Mouse (Mus musculus) layer of hippocampus, adult 8-10 months (tissue): ENCODE measurements around the gene Hist1h1a. TPM values are rescaled to one million over a fixed set of nuclear protein-coding genes. Genes with fewer than 3 reads are reported as not detected.
"Not testable (repeated sequence)": the region's sequence is repeated elsewhere in the genome, so short reads cannot be mapped to it uniquely, and the experiment has no call there.

Source experiments
- DNase-seq, 2 experiments: peaks; one replicate each; pipeline ENCODE4 v3.0.0; 2022; ENCODE audit warnings: low spot score in 2 of 2
- total RNA-seq, 4 experiments: library from RNA; stranded (reverse); gene quantifications; 2 replicates each; pipeline ENCODE4 v1.2.4; 2022

The Hist1h1a gene
- 10 to 100 TPM; 12.6 to 19.3 (median 16.9) TPM for total RNA-seq

- DNase-seq: peak; percentile 72 to 82
These were observed at the start of gene Hist1h1a for GRCm38 (mm10) chr13:23763586-23764323. Gene Hist1h1a, plus strand, starts transcription at chr13:23763666.

- DNase-seq: no peak
These were observed 47.0 kb upstream of the Hist1h1a start for GRCm38 (mm10) chr13:23716261-23717042.

GRCm38 (mm10) chr13:23717176-23717575, 46.3 kb upstream of the Hist1h1a start:
- DNase-seq: no peak

DNA sequence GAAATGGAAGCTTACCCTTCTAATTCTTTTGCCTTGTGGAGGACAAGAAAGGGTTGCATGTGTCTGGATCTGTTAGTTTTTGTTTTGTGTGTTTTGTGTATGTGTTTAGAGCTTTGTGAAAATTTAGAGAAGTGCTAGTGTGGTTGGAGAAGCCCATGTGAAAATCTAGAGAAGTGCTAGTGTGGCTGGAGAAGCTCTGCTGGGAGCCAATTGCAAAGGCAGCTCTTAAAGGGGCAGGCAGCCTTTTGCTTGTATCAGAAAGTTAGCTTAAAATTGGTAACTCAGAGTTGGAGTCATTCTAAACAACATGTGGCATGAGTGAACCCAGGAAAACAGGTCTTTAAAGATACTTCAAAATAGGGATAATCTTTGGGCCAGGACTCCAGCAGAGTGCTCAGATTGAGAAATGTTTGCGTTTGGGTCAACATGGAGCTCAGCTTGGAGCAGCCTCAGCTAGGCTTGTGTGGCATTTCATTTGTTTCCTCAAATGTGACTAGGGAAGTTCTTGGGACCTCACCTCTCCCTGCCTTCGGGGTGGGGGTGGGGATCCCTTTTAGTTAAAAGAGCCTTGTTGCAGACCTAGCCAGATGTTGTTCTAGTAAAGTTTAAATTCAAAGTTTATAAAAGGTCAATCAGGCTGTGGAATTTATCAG, 45.7 kb upstream of the Hist1h1a start:
- not testable (repeated sequence) for DNase-seq

GRCm38 (mm10) chr13:23724239-23724638, 39.2 kb upstream of the Hist1h1a start:
- DNase-seq: no peak

- no peak for DNase-seq
These were observed 38.3 kb upstream of the Hist1h1a start for GRCm38 (mm10) chr13:23725213-23725612.

DNA sequence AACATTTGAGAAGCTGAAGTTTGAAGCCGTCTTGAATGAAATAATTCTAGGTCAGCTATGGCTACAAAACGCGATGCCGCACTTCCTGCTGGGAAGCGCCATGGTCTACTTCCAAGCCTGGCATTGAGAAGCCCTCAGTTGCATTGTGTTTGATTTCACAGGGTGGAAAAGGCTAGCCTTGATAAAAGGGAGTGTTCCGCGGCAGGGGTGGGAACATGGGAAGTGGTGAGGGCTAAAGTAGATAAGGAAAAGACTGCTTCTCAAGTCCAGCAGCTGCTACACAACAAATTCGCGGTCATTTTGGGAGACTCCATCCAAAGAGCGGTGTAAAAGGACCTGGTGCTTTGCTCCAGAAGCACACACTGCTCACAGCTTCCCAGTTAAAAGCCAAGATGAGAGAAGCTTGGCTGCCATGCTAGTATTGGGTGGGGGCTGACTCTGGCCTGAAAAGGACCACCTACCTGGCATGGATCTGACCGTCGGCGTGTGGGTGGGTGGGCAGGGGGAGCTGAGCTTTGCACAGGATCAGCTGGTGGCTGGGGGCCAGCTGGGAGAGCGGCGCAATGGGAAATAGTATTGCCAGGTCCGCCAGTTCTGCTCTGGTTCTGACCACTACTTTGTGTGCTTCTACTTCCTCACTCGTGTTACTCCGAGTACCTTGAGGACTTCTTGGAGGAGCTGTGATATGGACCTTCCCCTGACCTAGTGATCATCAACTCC, 34.8 kb upstream of the Hist1h1a start:
- DNase-seq: no peak

GRCm38 (mm10) chr13:23729192-23729525, 34.3 kb upstream of the Hist1h1a start:
- peak in 1 of 2 experiments; percentile 4 for DNase-seq

GRCm38 (mm10) chr13:23729706-23730105, 33.8 kb upstream of the Hist1h1a start:
- peak in 1 of 2 experiments; percentile 1 for DNase-seq

DNA sequence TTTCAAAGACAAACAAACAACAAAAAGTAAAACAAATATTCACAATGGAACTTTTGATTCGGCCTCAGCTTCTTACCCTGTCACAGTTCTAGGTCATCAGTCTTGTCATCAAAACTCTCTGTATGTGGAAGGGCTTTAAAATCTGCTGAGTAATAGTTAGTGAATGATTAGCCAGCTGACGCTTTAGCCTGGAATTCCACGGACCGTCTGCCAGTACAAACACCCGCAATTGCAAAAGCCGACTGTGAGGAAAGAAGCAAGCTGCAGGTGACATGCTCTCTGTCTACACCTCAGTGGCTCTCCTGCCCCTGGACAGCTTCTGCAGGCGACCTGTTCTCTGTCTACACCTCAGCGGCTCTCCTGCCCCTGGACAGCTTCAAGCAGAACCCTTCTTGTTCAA, 33.0 kb upstream of the Hist1h1a start:
- DNase-seq: no peak

DNA sequence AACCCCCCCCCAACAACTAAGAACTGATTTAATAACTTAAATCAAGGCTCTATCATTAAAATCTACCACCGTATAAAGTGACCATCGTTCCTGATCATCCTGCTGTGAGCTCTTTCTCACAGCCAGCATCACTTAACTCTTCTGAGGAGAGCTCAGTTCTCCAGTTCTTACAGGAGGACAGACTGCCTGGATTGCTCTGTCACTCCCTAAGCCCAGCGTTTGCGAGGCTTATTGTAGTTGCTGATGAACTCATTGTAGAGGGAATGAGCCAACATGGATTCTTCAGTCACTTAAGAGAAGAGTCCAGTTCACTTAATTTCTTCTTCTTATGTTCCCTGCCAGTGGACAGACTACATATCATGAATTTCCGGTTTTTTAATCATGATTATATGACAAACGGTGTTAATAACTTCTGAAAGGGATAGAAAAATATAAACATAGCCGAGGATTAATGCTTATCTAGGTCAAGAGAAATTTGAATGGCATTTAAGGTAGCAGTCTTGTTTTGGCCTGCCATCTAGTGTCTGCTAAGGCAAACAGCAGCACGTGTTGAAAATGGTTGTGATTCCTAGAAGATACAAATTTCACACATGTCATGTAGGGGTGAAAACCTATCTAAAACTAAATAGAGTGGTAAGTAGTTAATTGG, 31.2 kb upstream of the Hist1h1a start:
- no peak for DNase-seq

DNA sequence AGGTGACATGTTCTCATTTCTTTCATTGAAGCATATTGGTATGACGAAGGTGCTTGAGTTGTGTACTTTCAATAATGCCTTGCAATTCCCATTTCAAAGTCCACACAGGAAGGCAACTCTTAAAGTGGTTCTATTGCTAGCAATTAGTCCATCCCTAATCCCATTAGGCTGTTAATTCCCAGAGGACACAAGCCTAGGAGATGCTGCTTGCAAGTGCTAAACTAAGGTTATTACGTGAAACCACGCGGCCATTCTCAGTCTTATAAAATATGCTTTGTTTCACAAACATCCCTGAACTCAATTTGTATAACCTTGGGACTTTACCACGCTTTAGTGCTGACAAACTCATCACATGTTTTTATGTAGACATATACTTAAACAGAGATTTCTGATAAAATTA, 26.4 kb upstream of the Hist1h1a start:
- no peak for DNase-seq

DNA sequence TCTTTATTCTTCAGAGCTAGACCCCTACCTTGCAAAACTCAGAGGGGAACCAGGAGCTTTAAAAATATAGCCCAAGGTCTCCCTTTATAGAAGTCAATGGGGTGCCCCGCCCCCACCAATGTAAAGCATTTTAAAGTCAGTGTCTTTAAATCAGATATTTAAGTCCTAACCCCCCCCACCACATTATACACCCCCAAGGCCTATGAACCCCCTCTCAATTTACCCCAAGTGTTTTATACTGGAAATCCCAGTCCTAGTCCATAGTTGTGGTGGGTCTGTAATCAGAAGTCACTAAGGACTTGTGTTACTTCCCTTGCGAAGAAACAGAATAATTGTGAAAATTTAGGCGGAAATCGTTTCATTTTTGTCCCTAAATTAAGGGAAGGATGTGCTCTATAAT, 25.4 kb upstream of the Hist1h1a start:
- DNase-seq: no peak

GRCm38 (mm10) chr13:23738677-23739068, 24.8 kb upstream of the Hist1h1a start, which contains the start of gene Hist1h1c:
Gene Hist1h1c, plus strand, starts transcription at chr13:23738808.
- DNase-seq: peak; percentile 76 to 85

DNA sequence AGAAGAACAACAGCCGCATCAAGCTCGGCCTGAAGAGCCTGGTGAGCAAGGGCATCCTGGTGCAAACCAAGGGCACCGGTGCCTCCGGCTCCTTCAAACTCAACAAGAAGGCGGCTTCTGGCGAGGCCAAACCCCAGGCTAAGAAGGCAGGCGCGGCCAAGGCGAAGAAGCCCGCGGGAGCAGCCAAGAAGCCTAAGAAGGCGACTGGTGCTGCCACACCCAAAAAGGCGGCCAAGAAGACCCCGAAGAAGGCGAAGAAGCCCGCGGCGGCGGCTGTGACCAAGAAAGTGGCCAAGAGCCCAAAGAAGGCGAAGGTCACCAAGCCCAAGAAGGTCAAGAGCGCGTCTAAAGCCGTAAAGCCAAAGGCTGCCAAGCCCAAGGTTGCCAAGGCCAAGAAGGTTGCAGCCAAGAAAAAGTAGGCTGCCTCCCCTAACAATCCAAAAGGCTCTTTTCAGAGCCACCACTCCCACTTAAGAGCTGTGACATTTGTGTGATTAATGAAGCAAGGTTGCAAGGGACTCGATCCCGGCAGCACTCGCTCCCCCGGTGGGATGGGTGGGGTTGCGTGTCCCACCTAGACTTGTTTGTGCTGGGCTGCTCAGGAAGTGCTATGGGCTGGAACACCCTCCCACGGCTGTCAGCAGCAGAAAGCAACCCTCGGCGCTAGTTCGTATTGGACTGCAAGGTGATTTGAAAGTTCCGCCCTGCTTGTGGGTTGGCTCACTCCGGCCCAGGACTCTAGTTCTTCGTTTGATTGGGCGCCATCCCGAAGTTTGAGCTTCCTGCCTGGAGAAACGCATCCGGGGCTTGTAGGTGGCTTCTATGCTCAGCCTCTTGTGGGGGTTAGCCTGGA, 24.2 kb upstream of the Hist1h1a start:
- DNase-seq: peak; percentile 95 to 97

GRCm38 (mm10) chr13:23739922-23740252, 23.6 kb upstream of the Hist1h1a start:
- DNase-seq: no peak

DNA sequence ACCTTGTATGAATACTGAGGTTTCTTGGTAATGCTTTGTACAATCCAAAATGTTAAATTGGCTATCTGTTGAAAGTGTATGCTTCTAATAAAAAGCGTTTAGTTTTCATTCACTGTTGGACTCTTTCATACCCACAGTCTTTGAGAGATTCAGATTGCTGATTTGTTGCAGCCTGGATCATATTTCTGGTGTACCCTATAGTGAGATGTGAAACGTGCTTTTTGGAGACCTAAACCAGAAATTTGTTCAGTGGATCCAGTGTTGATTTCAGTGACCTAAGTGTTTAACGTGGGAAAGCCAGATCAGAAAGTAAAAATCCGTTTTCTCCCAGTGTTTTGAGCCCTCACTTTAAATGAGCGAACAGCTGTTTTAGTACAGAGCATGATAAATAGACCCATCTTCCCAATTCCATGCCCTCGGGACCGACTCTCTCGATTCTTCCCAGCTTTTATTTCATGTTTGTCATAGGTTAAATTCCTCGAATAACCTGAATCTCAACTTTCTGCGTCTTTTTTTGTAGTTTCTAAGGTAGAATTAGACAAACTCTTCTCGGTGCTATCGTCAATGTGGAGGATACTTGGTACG, 23.1 kb upstream of the Hist1h1a start:
- no peak for DNase-seq

GRCm38 (mm10) chr13:23740910-23741309, 22.6 kb upstream of the Hist1h1a start:
- DNase-seq: no peak

- no peak for DNase-seq
These were observed 21.5 kb upstream of the Hist1h1a start for GRCm38 (mm10) chr13:23742007-23742406.

DNA sequence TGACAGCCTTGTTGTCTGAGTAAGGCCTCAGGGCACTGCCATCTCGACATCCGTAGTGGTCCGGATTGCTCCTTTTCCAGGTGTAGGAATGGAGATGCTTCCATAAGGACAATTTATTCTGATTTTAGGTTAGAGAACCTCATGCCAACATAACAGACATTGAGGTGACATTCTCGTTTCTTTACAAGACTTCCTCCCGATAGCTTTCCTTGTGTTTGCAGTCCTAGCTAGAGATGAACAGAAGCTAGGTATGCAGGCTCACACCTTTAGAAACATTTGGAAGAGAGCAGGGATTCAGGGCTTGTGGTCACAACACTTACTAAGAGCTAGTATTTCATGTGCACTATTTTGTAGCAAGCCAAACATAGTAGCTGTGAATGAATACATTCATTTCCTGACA, 20.3 kb upstream of the Hist1h1a start:
- no peak for DNase-seq
